Mouse (Mus musculus) CH12.LX (cell line): ENCODE data around the gene Myo18a. TPM values are rescaled to one million over a fixed set of nuclear protein-coding genes. Genes with fewer than 3 reads are reported as not detected.

Source experiments
- DNase-seq: peaks from one replicate; pipeline ENCODE4 v3.0.0-alpha.2; 2013; ENCODE audit errors: extremely low read depth
- H3K27ac ChIP-seq: 2 replicates; pipeline ENCODE4 v1.5.1; 2012; ENCODE audit warnings: low read depth, mild to moderate bottlenecking, control low read depth, moderate library complexity; ENCODE audit not compliant: insufficient read depth
- H3K27me3 ChIP-seq: replicated peaks from 2 replicates; pipeline ENCODE3; 2012; ENCODE audit warnings: inconsistent platforms
- H3K36me3 ChIP-seq, 2 experiments: replicated peaks in 1 of 2; 2 replicates each; pipeline versions ENCODE3 to v1.6.1; 2012; ENCODE audit warnings: inconsistent platforms in 1 of 2, low read length in 1 of 2, mild to moderate bottlenecking in 1 of 2, mixed read lengths in 1 of 2, moderate library complexity in 1 of 2; ENCODE audit not compliant: control insufficient read depth in 1 of 2, insufficient read depth in 1 of 2
- H3K4me1 ChIP-seq, 2 experiments: 2 replicates each; pipeline ENCODE4 v1.6.1; 2012; ENCODE audit warnings: inconsistent platforms in 1 of 2, moderate library complexity in 1 of 2; ENCODE audit not compliant: insufficient read depth in 2 of 2, control insufficient read depth in 1 of 2
- H3K4me2 ChIP-seq: 2 replicates; pipeline ENCODE4 v1.6.1; 2012; ENCODE audit warnings: low read depth, mild to moderate bottlenecking, control low read depth; ENCODE audit not compliant: poor library complexity, insufficient read depth, severe bottlenecking
- H3K4me3 ChIP-seq, 3 experiments: fragments of 150-350 bp in 1 of 3; sonication (generic) in 1 of 3; replicated peaks in 1 of 3; 2 replicates each; pipeline versions ENCODE3 to v1.5.1; 2011 to 2012; ENCODE audit warnings: low read depth in 2 of 3, low read length in 2 of 3, mild to moderate bottlenecking in 2 of 3, moderate library complexity in 2 of 3, control low read depth in 1 of 3, improper control_type of control experiment in 1 of 3, inconsistent platforms in 1 of 3, mixed read lengths in 1 of 3; ENCODE audit not compliant: poor library complexity in 1 of 3
- H3K79me2 ChIP-seq: replicated peaks from 2 replicates; pipeline ENCODE4 v1.6.1; 2012; ENCODE audit warnings: mild to moderate bottlenecking, moderate library complexity; ENCODE audit not compliant: control insufficient read depth, poor library complexity, insufficient read depth, severe bottlenecking; ENCODE audit errors: extremely low read depth
- H3K9ac ChIP-seq: 2 replicates; pipeline ENCODE4 v1.6.1; 2012; ENCODE audit warnings: low read depth, mild to moderate bottlenecking, control low read depth, moderate library complexity; ENCODE audit not compliant: insufficient read depth
- H3K9me3 ChIP-seq: replicated peaks from 2 replicates; pipeline ENCODE3; 2012; ENCODE audit warnings: low read length, inconsistent platforms, mixed read lengths
- BHLHE40 ChIP-seq: IDR thresholded peaks from 2 replicates; pipeline ENCODE4 v1.6.1; 2011; ENCODE audit warnings: mild to moderate bottlenecking, low read depth, low read length, improper control_type of control experiment
- CHD1 ChIP-seq: IDR thresholded peaks from 2 replicates; pipeline ENCODE4 v1.6.1; 2012; ENCODE audit warnings: low read depth, low read length, improper control_type of control experiment, inconsistent platforms
- CTCF ChIP-seq, 2 experiments: IDR thresholded peaks in 1 of 2; conservative IDR thresholded peaks in 1 of 2; 2 replicates each; pipeline ENCODE4 v1.5.1; 2011 to 2012; ENCODE audit warnings: low read depth in 2 of 2, low read length in 2 of 2, improper control_type of control experiment in 1 of 2, inconsistent platforms in 1 of 2, mild to moderate bottlenecking in 1 of 2, moderate library complexity in 1 of 2
- E2F4 ChIP-seq: IDR thresholded peaks from 2 replicates; pipeline ENCODE4 v1.6.1; 2011; ENCODE audit warnings: low read depth, low read length, improper control_type of control experiment; ENCODE audit not compliant: insufficient replicate concordance
- ETS1 ChIP-seq: conservative IDR thresholded peaks from 2 replicates; pipeline ENCODE4 v1.6.1; 2012; ENCODE audit warnings: low read depth, mild to moderate bottlenecking, inconsistent platforms, low read length, improper control_type of control experiment, moderate library complexity
- GABPA ChIP-seq: IDR thresholded peaks from 2 replicates; pipeline ENCODE4 v1.6.1; 2012; ENCODE audit warnings: low read depth, low read length, improper control_type of control experiment, inconsistent platforms; ENCODE audit not compliant: insufficient replicate concordance
- HCFC1 ChIP-seq: IDR thresholded peaks from 2 replicates; pipeline ENCODE4 v1.6.1; 2012; ENCODE audit warnings: low read depth, mild to moderate bottlenecking, inconsistent platforms, low read length, improper control_type of control experiment
- IRF4 ChIP-seq: IDR thresholded peaks from 2 replicates; pipeline ENCODE4 v1.6.1; 2014; ENCODE audit warnings: low read depth, mild to moderate bottlenecking, inconsistent platforms, low read length, improper control_type of control experiment
- JUND ChIP-seq: conservative IDR thresholded peaks from 2 replicates; pipeline ENCODE4 v1.6.1; 2011; ENCODE audit warnings: low read depth, low read length, improper control_type of control experiment
- MAX ChIP-seq: IDR thresholded peaks from 2 replicates; pipeline ENCODE4 v1.6.1; 2011; ENCODE audit warnings: low read length, improper control_type of control experiment
- MAZ ChIP-seq: IDR thresholded peaks from 2 replicates; pipeline ENCODE4 v1.6.1; 2012; ENCODE audit warnings: low read depth, mild to moderate bottlenecking, inconsistent platforms, low read length, improper control_type of control experiment, moderate library complexity
- MEF2A ChIP-seq: IDR thresholded peaks from 2 replicates; pipeline ENCODE4 v1.6.1; 2014; ENCODE audit warnings: low read depth, mild to moderate bottlenecking, inconsistent platforms, low read length, improper control_type of control experiment, borderline replicate concordance
- MYC ChIP-seq: IDR thresholded peaks from 2 replicates; pipeline ENCODE4 v1.6.1; 2011; ENCODE audit warnings: low read depth, mild to moderate bottlenecking, improper control_type of control experiment, low read length
- NELFE ChIP-seq: IDR thresholded peaks from 2 replicates; pipeline ENCODE4 v1.6.1; 2011; ENCODE audit warnings: low read depth, low read length, improper control_type of control experiment
- NRF1 ChIP-seq: IDR thresholded peaks from 2 replicates; pipeline ENCODE4 v1.6.1; 2014; ENCODE audit warnings: low read depth, mild to moderate bottlenecking, inconsistent platforms, low read length, improper control_type of control experiment, moderate library complexity
- PAX5 ChIP-seq: IDR thresholded peaks from 2 replicates; pipeline ENCODE4 v1.6.1; 2012; ENCODE audit warnings: low read length, inconsistent platforms, mixed read lengths
- POLR2A ChIP-seq: IDR thresholded peaks from 2 replicates; pipeline ENCODE4 v1.6.1; 2011; ENCODE audit warnings: low read depth, mild to moderate bottlenecking, improper control_type of control experiment, low read length
- POLR2AphosphoS2 ChIP-seq: IDR thresholded peaks from 2 replicates; pipeline ENCODE4 v1.6.1; 2011; ENCODE audit warnings: low read depth, low read length, improper control_type of control experiment
- RAD21 ChIP-seq: IDR thresholded peaks from 2 replicates; pipeline ENCODE4 v1.6.1; 2011; ENCODE audit warnings: low read depth, mild to moderate bottlenecking, low read length, improper control_type of control experiment, moderate library complexity
- RCOR1 ChIP-seq: conservative IDR thresholded peaks from 2 replicates; pipeline ENCODE4 v1.6.1; 2012; ENCODE audit warnings: low read depth, mild to moderate bottlenecking, inconsistent platforms, low read length, improper control_type of control experiment
- SMC3 ChIP-seq: IDR thresholded peaks from 2 replicates; pipeline ENCODE4 v1.6.1; 2011; ENCODE audit warnings: low read depth, low read length, improper control_type of control experiment
- TBP ChIP-seq: conservative IDR thresholded peaks from 2 replicates; pipeline ENCODE4 v1.6.1; 2011; ENCODE audit warnings: low read depth, low read length, improper control_type of control experiment
- TCF12 ChIP-seq: IDR thresholded peaks from 2 replicates; pipeline ENCODE4 v1.6.1; 2014; ENCODE audit warnings: low read depth, mild to moderate bottlenecking, inconsistent platforms, low read length, improper control_type of control experiment
- UBTF ChIP-seq: IDR thresholded peaks from 2 replicates; pipeline ENCODE4 v1.6.1; 2012; ENCODE audit warnings: low read depth, mild to moderate bottlenecking, inconsistent platforms, low read length, improper control_type of control experiment, moderate library complexity
- USF2 ChIP-seq: conservative IDR thresholded peaks from 2 replicates; pipeline ENCODE4 v1.6.1; 2011; ENCODE audit warnings: low read depth, low read length, improper control_type of control experiment
- ZC3H11A ChIP-seq: IDR thresholded peaks from 2 replicates; pipeline ENCODE4 v1.6.1; 2012; ENCODE audit warnings: low read depth, mild to moderate bottlenecking, inconsistent platforms, low read length, improper control_type of control experiment
- ZNF384 ChIP-seq: IDR thresholded peaks from 2 replicates; pipeline ENCODE4 v1.6.1; 2012; ENCODE audit warnings: low read depth, low read length, improper control_type of control experiment, inconsistent platforms
- dilution Hi-C: fragments of 300-500 bp; cut with MboI; formaldehyde crosslinking; loops from 2 replicates; pipeline ENCODE4 v1.14.3; 2020; ENCODE audit warnings: low sequenced_read_pairs; ENCODE audit not compliant: extremely low pct_unique_long_range_greater_than_20kb, extremely low pct_ligation_motif_present
- in situ Hi-C: fragments of 300-500 bp; cut with MboI; formaldehyde crosslinking; loops from 3 replicates; pipeline ENCODE4 v1.14.3; 2019; ENCODE audit warnings: low sequenced_read_pairs, low pct_ligation_motif_present, low pct_unique_long_range_greater_than_20kb, mixed read lengths
- polyA plus RNA-seq: library from polyadenylated mRNA; unstranded; fragments of >175 nt; gene quantifications from 2 replicates; pipeline ENCODE4 v1.2.1, GENCODE M21; 2012; ENCODE audit warnings: low read depth; ENCODE audit not compliant: insufficient read length
- total RNA-seq, 2 experiments: library from RNA; depleted of rRNA; stranded (reverse); fragments of 300-350 nt in 1 of 2; fragments of >200 nt in 1 of 2; gene quantifications; 2 replicates each; pipeline ENCODE4 v1.2.3; 2012 to 2014

Gene Myo18a
- total and polyA plus RNA-seq, 3 experiments, result 6.3 to 24.8 (median 16.8) TPM

- Histone ChIP-seq H3K27me3 (no peaks in the 10 kb centered on the region), H3K27ac (no peak overlapping the region), H3K9me3 (no peaks in the 10 kb centered on the region), H3K4me3 (no peak overlapping the region), H3K79me2 (no peaks in the 10 kb centered on the region), H3K4me2 (no peak overlapping the region), H3K9ac (no peak overlapping the region), H3K36me3 (peaks cover 4 to 61% of the 10 kb centered on the region in 2 experiments), H3K4me1 (peaks cover 7 to 16% of the 10 kb centered on the region in 2 experiments)
- in situ Hi-C loops (no loop called here), dilution Hi-C loops (no loop called here)
- DNase-seq, result no peak
- TF ChIP-seq NRF1 (no peak), SMC3 (no peak), PAX5 (no peak), MAX (no peak), NELFE (no peak), UBTF (no peak), RCOR1 (no peak), RAD21 (no peak), CHD1 (no peak), USF2 (no peak), E2F4 (no peak), MEF2A (no peak), CTCF (conservative IDR thresholded peaks at IDR 0.05 in 1 of 2, IDR thresholded peaks at IDR 0.05 in 1 of 2; ENCODE audit: low read depth in 2 of 2, low read length in 2 of 2) (no peak), TBP (no peak), POLR2AphosphoS2 (no peak), MYC (no peak), POLR2A (no peak), ZC3H11A (no peak)
Observed at GRCm38 (mm10) chr11:77808051-77808465, 45.0 kb downstream of the Myo18a start.

- H3K79me2 ChIP-seq, result no peaks in the 10 kb centered on the region
- H3K4me2 ChIP-seq, result no peak overlapping the region
- in situ Hi-C loops, result no loop called here
- dilution Hi-C loops, result no loop called here
- TF ChIP-seq MEF2A (no peak), PAX5 (no peak), HCFC1 (no peak), MYC (no peak), IRF4 (no peak), E2F4 (no peak), BHLHE40 (no peak), TCF12 (no peak), MAZ (no peak), UBTF (no peak), NRF1 (no peak), ETS1 (no peak), ZNF384 (no peak), MAX (no peak), JUND (no peak), POLR2A (no peak), GABPA (no peak), RAD21 (no peak), NELFE (no peak)
- peaks cover 0 to 7% of the 10 kb centered on the region in 2 experiments; a peak in 2 of 4 replicates for H3K4me1 ChIP-seq
- no peak overlapping the region for H3K9ac ChIP-seq
- no peaks in the 10 kb centered on the region for H3K9me3 ChIP-seq
- no peak overlapping the region for H3K27ac ChIP-seq
- no peak for DNase-seq
- H3K36me3 ChIP-seq, result peaks cover 4 to 70% of the 10 kb centered on the region in 2 experiments
- H3K4me3 ChIP-seq, result no peak overlapping the region
- no peaks in the 10 kb centered on the region for H3K27me3 ChIP-seq
Observed at GRCm38 (mm10) chr11:77809215-77809614, 46.2 kb downstream of the Myo18a start.
